9 mouse cellular contexts compared by ENCODE assay signal in genomic region chr4:42902174-42902573, GRCm38 (mm10). TPM values are rescaled to one million over a fixed set of nuclear protein-coding genes. Genes with fewer than 3 reads are reported as not detected.
DNase-seq lines count a peak whose midpoint lies in the region; ATAC-seq and TF ChIP-seq lines count a peak whose summit lies in the region.
"Had no signal": no experiment of that assay in that cellular context is flagged by ENCODE, and none has a peak within 500 bp of the region (broad histone marks: within the 10 kb centered on the region; RNA-seq: fewer than 3 reads in every experiment).

No protein-coding gene starts in this region.

- H3K4me3 ChIP-seq in heart, postnatal 0 days (ENCODE audit: low read depth, low read length) = no peak overlapping the region
- no peak overlapping the region for H3K4me3 ChIP-seq in limb, embryonic 10.5 days
- H3K4me3 ChIP-seq: limb, embryonic 12.5 days had no signal

- H3K27me3 ChIP-seq in heart, postnatal 0 days (ENCODE audit: control insufficient read depth, insufficient read depth, low read length) = 0 out of 2 replicates have a peak, but pooled peaks cover 2% of the 10 kb centered on the region
- no peaks in the 10 kb centered on the region for H3K27me3 ChIP-seq in limb, embryonic 10.5 days (ENCODE audit: low read depth, poor library complexity, severe bottlenecking)

- no peaks in the 10 kb centered on the region for H3K9me3 ChIP-seq in heart, postnatal 0 days (replicated peaks; ENCODE audit: control insufficient read depth, low read length)
- H3K9me3 ChIP-seq in limb, embryonic 10.5 days (replicated peaks) = no peaks in the 10 kb centered on the region
- H3K9me3 ChIP-seq: limb, embryonic 12.5 days had no signal

- WGBS in heart, postnatal 0 days = 49% methylated on average over 9 of the region's 9 CpGs
- 67% methylated on average over 9 of the region's 9 CpGs for WGBS in limb, embryonic 10.5 days

- H3K4me2 ChIP-seq in heart, postnatal 0 days (ENCODE audit: low read depth, low read length) = no peak overlapping the region
- H3K4me2 ChIP-seq: limb, embryonic 12.5 days had no signal

- H3K4me1 ChIP-seq in heart, postnatal 0 days (ENCODE audit: control insufficient read depth, insufficient read depth) = no peaks in the 10 kb centered on the region
- 0 out of 2 replicates have a peak, but pooled peaks cover 3% of the 10 kb centered on the region for H3K4me1 ChIP-seq in limb, embryonic 10.5 days
- H3K4me1 ChIP-seq: limb, embryonic 12.5 days had no signal

- no peak for ATAC-seq in heart, postnatal 0 days (ENCODE audit: insufficient read depth, low read depth)

- DNase-seq in heart, postnatal 0 days (ENCODE audit: low spot score) = no peak
- DNase-seq in heart, postnatal 36 days = no peak
- DNase-seq in A20 (ENCODE audit: low read depth, low spot score) = peak; percentile 45
- DNase-seq in MEL-GATA-1-ER (ENCODE audit: extremely low read depth, low read depth) = peak; percentile 13
- DNase-seq in limb, embryonic 10.5 days (ENCODE audit: low spot score) = peak; percentile 43
- peak; percentile 10 for DNase-seq in thymus, postnatal 14 days
- no peak for DNase-seq in layer of hippocampus, postnatal 36 days
- no peak for DNase-seq in ovary, adult 18-20 months (ENCODE audit: low spot score)

- intact Hi-C loops in heart, postnatal 36 days (cut with DNase I) = no loop called here

- H3K9ac ChIP-seq in heart, postnatal 0 days (replicated peaks; ENCODE audit: low read depth, low read length) = no peak overlapping the region
- H3K9ac ChIP-seq: limb, embryonic 12.5 days had no signal

- no peak overlapping the region for H3K27ac ChIP-seq in heart, postnatal 0 days (ENCODE audit: low read depth)
- no peak overlapping the region for H3K27ac ChIP-seq in limb, embryonic 10.5 days
- H3K27ac ChIP-seq: limb, embryonic 12.5 days had no signal

- no peaks in the 10 kb centered on the region for H3K36me3 ChIP-seq in heart, postnatal 0 days (replicated peaks; ENCODE audit: control insufficient read depth, insufficient read depth, low read length)
- H3K36me3 ChIP-seq in limb, embryonic 10.5 days = no peaks in the 10 kb centered on the region
- H3K36me3 ChIP-seq: limb, embryonic 12.5 days had no signal

- no peak for TF ChIP-seq EP300 in heart, postnatal 0 days (IDR thresholded peaks at IDR 0.05; ENCODE audit: low read depth)

- peak; percentile 43 for TF ChIP-seq CTCF in heart, postnatal 0 days (IDR thresholded peaks at IDR 0.05; ENCODE audit: low read depth)

RNA-seq across cellular contexts. Expression of gene Phf24, which starts 14.3 kb away (rescaled TPM):
- 4.1 and 13.2 TPM in 2 replicates for total RNA-seq in heart, postnatal 0 days (2014; rRNA removed; ENCODE audit: low replicate concordance)
- 5.0 and 5.3 TPM in 2 replicates for polyA plus RNA-seq in heart, postnatal 0 days (2015; fragmentation: Nextera tagmentation; extraction: Ambion mirVana)
- 1 to 10 TPM; 5.6 to 8.0 TPM for total RNA-seq in heart, postnatal 36 days (2021)
- 0.16 TPM in 1 of 2 replicates, not detected in the other for polyA plus RNA-seq in limb, embryonic 10.5 days (2016; fragmentation: Nextera tagmentation; extraction: Ambion mirVana)
- 100 to 1,000 TPM; 148 to 149 TPM for total RNA-seq in layer of hippocampus, postnatal 36 days (2021)

RNA-seq across cellular contexts. Expression of gene Fam205c, which starts 28.1 kb away (rescaled TPM):
- total RNA-seq in heart, postnatal 0 days (2014; rRNA removed; ENCODE audit: low replicate concordance) = not detected in 2 replicates
- polyA plus RNA-seq in heart, postnatal 0 days (2015; fragmentation: Nextera tagmentation; extraction: Ambion mirVana) = 0.18 and 0.23 TPM in 2 replicates
- total RNA-seq in heart, postnatal 36 days (2021) = 1 to 10 TPM; 6.2 to 9.6 TPM
- 0.10 TPM in 1 of 2 replicates, not detected in the other for polyA plus RNA-seq in limb, embryonic 10.5 days (2016; fragmentation: Nextera tagmentation; extraction: Ambion mirVana)
- under 1 TPM; 0.27 to 0.30 TPM for total RNA-seq in layer of hippocampus, postnatal 36 days (2021)
- polyA plus RNA-seq: limb, embryonic 12.5 days had no signal

RNA-seq across cellular contexts. Expression of gene Gm12394, which starts 45.6 kb away (rescaled TPM):
- not detected in 2 replicates for total RNA-seq in heart, postnatal 0 days (2014; rRNA removed; ENCODE audit: low replicate concordance)
- 0.05 and 0.07 TPM in 2 replicates for polyA plus RNA-seq in heart, postnatal 0 days (2015; fragmentation: Nextera tagmentation; extraction: Ambion mirVana)
- not detected for total RNA-seq in heart, postnatal 36 days (2021)
- polyA plus RNA-seq in limb, embryonic 10.5 days (2016; fragmentation: Nextera tagmentation; extraction: Ambion mirVana) = 0.06 TPM in 1 of 2 replicates, not detected in the other
- total RNA-seq in layer of hippocampus, postnatal 36 days (2021) = under 1 TPM; 0.48 to 0.92 TPM

RNA-seq across cellular contexts. Expression of gene Dnajb5, which starts 47.4 kb away (rescaled TPM):
- total RNA-seq in heart, postnatal 0 days (2014; rRNA removed; ENCODE audit: low replicate concordance) = 41.8 and 59.1 TPM in 2 replicates
- polyA plus RNA-seq in heart, postnatal 0 days (2015; fragmentation: Nextera tagmentation; extraction: Ambion mirVana) = 12.5 and 18.2 TPM in 2 replicates
- total RNA-seq in heart, postnatal 36 days (2021) = 10 to 100 TPM; 70.6 to 92.4 TPM
- polyA plus RNA-seq in limb, embryonic 10.5 days (2016; fragmentation: Nextera tagmentation; extraction: Ambion mirVana) = 7.0 and 8.8 TPM in 2 replicates
- total RNA-seq in layer of hippocampus, postnatal 36 days (2021) = 100 to 1,000 TPM; 203 to 221 TPM

RNA-seq across cellular contexts. Expression of gene Fam205a1, which starts 48.5 kb away (rescaled TPM):
- not detected in 2 replicates for total RNA-seq in heart, postnatal 0 days (2014; rRNA removed; ENCODE audit: low replicate concordance)
- not detected in 2 replicates for polyA plus RNA-seq in heart, postnatal 0 days (2015; fragmentation: Nextera tagmentation; extraction: Ambion mirVana)
- total RNA-seq in heart, postnatal 36 days (2021) = under 1 TPM in 1 of 2 experiments, not detected in 1; 0.08 TPM
- polyA plus RNA-seq in limb, embryonic 10.5 days (2016; fragmentation: Nextera tagmentation; extraction: Ambion mirVana) = not detected in 2 replicates
- under 1 TPM in 1 of 2 experiments, not detected in 1; 0.12 TPM for total RNA-seq in layer of hippocampus, postnatal 36 days (2021)
- polyA plus RNA-seq: limb, embryonic 12.5 days had no signal

Comparison
In these comparisons a context has a peak if more than half of its experiments do, and no peak if none do; other contexts are left out.
1. DNase-seq: peak in A20 (single experiment), MEL-GATA-1-ER (single experiment), limb, embryonic 10.5 days (single experiment) and thymus, postnatal 14 days (single experiment); none in heart, postnatal 0 days (single experiment), heart, postnatal 36 days (0 of 2), layer of hippocampus, postnatal 36 days (0 of 2) and ovary, adult 18-20 months (single experiment).
2. RNA of gene Phf24, which starts 14.3 kb away (total RNA-seq): 148 to 149 TPM in layer of hippocampus, postnatal 36 days; 5.6 to 8.0 TPM in heart, postnatal 36 days and 4.1 to 13.2 TPM in heart, postnatal 0 days; every median in the first group is over 10 times any median in the second.